Mouse (Mus musculus): ENCODE results near the gene Rpl27a. TPM values are rescaled to one million over a fixed set of nuclear protein-coding genes. Genes with fewer than 3 reads are reported as not detected.

The Rpl27a gene
- total and polyA plus RNA-seq, 3 experiments: 221 to 1,252 TPM; not detected in 1

DNA sequence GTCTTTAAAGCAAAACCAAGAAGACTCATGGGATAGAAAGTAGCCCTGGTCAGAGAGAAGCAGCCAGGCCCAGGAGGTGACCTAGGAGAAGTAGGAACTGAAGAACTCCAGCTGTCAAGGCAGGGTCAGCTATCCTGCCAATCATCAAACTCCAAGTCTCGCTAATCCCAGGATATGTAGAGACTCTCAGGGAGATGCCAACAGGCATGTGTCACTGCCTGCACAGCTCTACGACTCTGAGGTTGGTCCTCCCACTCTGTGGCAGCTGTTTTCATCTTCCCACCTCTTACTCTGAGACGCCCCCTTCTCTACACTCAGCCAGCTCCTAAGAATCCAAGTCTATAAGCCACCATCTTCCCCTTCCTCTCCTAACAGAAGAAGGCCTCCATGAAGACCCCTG lies 13.7 kb downstream of the Rpl27a start:
- H3K9me3 ChIP-seq (replicated peaks; ENCODE audit: insufficient read depth, low read length): no peaks in the 10 kb centered on the region
- TF ChIP-seq MXI1 (IDR thresholded peaks at IDR 0.05; ENCODE audit: low read depth, low read length): no peak
- TF ChIP-seq ZKSCAN1 (IDR thresholded peaks at IDR 0.05; ENCODE audit: low read depth, low read length): no peak
- TF ChIP-seq SIN3A (IDR thresholded peaks at IDR 0.05; ENCODE audit: low read length): no peak
- TF ChIP-seq GATA1 (IDR thresholded peaks at IDR 0.05; ENCODE audit: low read depth, low read length): no peak
- TF ChIP-seq MYC (IDR thresholded peaks at IDR 0.05; ENCODE audit: low read depth, low read length): no peak
- TF ChIP-seq SMC3 (IDR thresholded peaks at IDR 0.05; ENCODE audit: low read depth, low read length): no peak
- TF ChIP-seq TBP (IDR thresholded peaks at IDR 0.05; ENCODE audit: low read depth, low read length): no peak
- no peak for TF ChIP-seq UBTF (IDR thresholded peaks at IDR 0.05; ENCODE audit: borderline replicate concordance, insufficient read depth, low read depth, low read length)
- no peak for TF ChIP-seq NELFE (IDR thresholded peaks at IDR 0.05; ENCODE audit: low read depth, low read length)
- TF ChIP-seq POLR2AphosphoS5 (IDR thresholded peaks at IDR 0.05; ENCODE audit: borderline replicate concordance, low read depth, low read length): no peak
- no peak for TF ChIP-seq CTCF (IDR thresholded peaks at IDR 0.05 in 2 of 3, conservative IDR thresholded peaks at IDR 0.05 in 1 of 3; ENCODE audit: control insufficient read depth in 1 of 3, insufficient read depth in 1 of 3, low read depth in 2 of 3, low read length in 3 of 3, poor library complexity in 1 of 3, severe bottlenecking in 1 of 3)
- TF ChIP-seq RCOR1 (IDR thresholded peaks at IDR 0.05; ENCODE audit: low read depth, low read length): no peak
- no peak for TF ChIP-seq MAFK (IDR thresholded peaks at IDR 0.05; ENCODE audit: borderline replicate concordance, low read depth, low read length)
- no peak for TF ChIP-seq TAL1 (IDR thresholded peaks at IDR 0.05; ENCODE audit: low read length)
- no peak for TF ChIP-seq GABPA (IDR thresholded peaks at IDR 0.05; ENCODE audit: low read depth, low read length)
- no peak for TF ChIP-seq ZC3H11A (IDR thresholded peaks at IDR 0.05; ENCODE audit: low read depth, low read length)
- no peak for TF ChIP-seq EP300 (IDR thresholded peaks at IDR 0.05; ENCODE audit: low read depth in 1 of 2, low read length in 2 of 2)
- no peak for TF ChIP-seq USF1 (IDR thresholded peaks at IDR 0.05; ENCODE audit: low read depth, low read length)
- TF ChIP-seq NRF1 (IDR thresholded peaks at IDR 0.05; ENCODE audit: insufficient read depth, low read depth, low read length, poor library complexity, severe bottlenecking): no peak
- no peak for TF ChIP-seq CHD2 (IDR thresholded peaks at IDR 0.05; ENCODE audit: low read length)
- no peaks in the 10 kb centered on the region for H3K79me2 ChIP-seq (ENCODE audit: control insufficient read depth, insufficient read depth, low read length, poor library complexity)
- DNase-seq (ENCODE audit: low read depth, low spot score): no peak
- no peak overlapping the region for H3K4me3 ChIP-seq (ENCODE audit: control insufficient read depth in 1 of 2, insufficient read depth in 1 of 2, low read depth in 2 of 2, low read length in 2 of 2)
- H3K27ac ChIP-seq (ENCODE audit: control insufficient read depth, low read depth, low read length): no peak overlapping the region
- H3K36me3 ChIP-seq (ENCODE audit: control insufficient read depth in 1 of 2, insufficient read depth in 2 of 2, low read length in 2 of 2): no peaks in the 10 kb centered on the region
- H3K27me3 ChIP-seq (ENCODE audit: control insufficient read depth in 1 of 2, insufficient read depth in 2 of 2, low read length in 2 of 2): no peaks in the 10 kb centered on the region
- no peak overlapping the region for H3K9ac ChIP-seq (ENCODE audit: control insufficient read depth, low read depth, low read length, poor library complexity, severe bottlenecking)
- no peaks in the 10 kb centered on the region for H3K4me1 ChIP-seq (ENCODE audit: control insufficient read depth in 1 of 2, insufficient read depth in 2 of 2, low read length in 2 of 2)

GRCm38 (mm10) chr7:109533129-109533528 lies 14.2 kb downstream of the Rpl27a start:
- Histone ChIP-seq H3K9me3 (replicated peaks; ENCODE audit: insufficient read depth, low read length) (no peaks in the 10 kb centered on the region), H3K36me3 (ENCODE audit: control insufficient read depth in 1 of 2, insufficient read depth in 2 of 2, low read length in 2 of 2) (no peaks in the 10 kb centered on the region), H3K79me2 (ENCODE audit: control insufficient read depth, insufficient read depth, low read length, poor library complexity) (no peaks in the 10 kb centered on the region), H3K27me3 (ENCODE audit: control insufficient read depth in 1 of 2, insufficient read depth in 2 of 2, low read length in 2 of 2) (no peaks in the 10 kb centered on the region), H3K4me3 (ENCODE audit: control insufficient read depth in 1 of 2, insufficient read depth in 1 of 2, low read depth in 2 of 2, low read length in 2 of 2) (no peak overlapping the region), H3K27ac (ENCODE audit: control insufficient read depth, low read depth, low read length) (no peak overlapping the region), H3K4me1 (ENCODE audit: control insufficient read depth in 1 of 2, insufficient read depth in 2 of 2, low read length in 2 of 2) (no peaks in the 10 kb centered on the region), H3K9ac (ENCODE audit: control insufficient read depth, low read depth, low read length, poor library complexity, severe bottlenecking) (no peak overlapping the region)
- DNase-seq (ENCODE audit: low read depth, low spot score): no peak
- TF ChIP-seq MAFK (IDR thresholded peaks at IDR 0.05; ENCODE audit: borderline replicate concordance, low read depth, low read length): no peak
- no peak for TF ChIP-seq MEF2A (IDR thresholded peaks at IDR 0.05; ENCODE audit: extremely low read depth, insufficient replicate concordance, low read depth, low read length, poor library complexity, severe bottlenecking)
- TF ChIP-seq CTCF (IDR thresholded peaks at IDR 0.05 in 2 of 3, conservative IDR thresholded peaks at IDR 0.05 in 1 of 3; ENCODE audit: control insufficient read depth in 1 of 3, insufficient read depth in 1 of 3, low read depth in 2 of 3, low read length in 3 of 3, poor library complexity in 1 of 3, severe bottlenecking in 1 of 3): no peak; a peak in 1 of 6 replicates
- no peak for TF ChIP-seq RAD21 (IDR thresholded peaks at IDR 0.05; ENCODE audit: low read depth, low read length)
- 0 out of 2 replicates have a peak, but pooled peaks have one; percentile 16 for TF ChIP-seq SMC3 (IDR thresholded peaks at IDR 0.05; ENCODE audit: low read depth, low read length)

Data from MEL (cell line).